Mouse (Mus musculus): Measurements from ENCODE around the gene Kbtbd4. TPM values are rescaled to one million over a fixed set of nuclear protein-coding genes. Genes with fewer than 3 reads are reported as not detected.

Kbtbd4 gene
- polyA plus RNA-seq, 1 experiment from 2014 or later = 26.3 TPM

DNA sequence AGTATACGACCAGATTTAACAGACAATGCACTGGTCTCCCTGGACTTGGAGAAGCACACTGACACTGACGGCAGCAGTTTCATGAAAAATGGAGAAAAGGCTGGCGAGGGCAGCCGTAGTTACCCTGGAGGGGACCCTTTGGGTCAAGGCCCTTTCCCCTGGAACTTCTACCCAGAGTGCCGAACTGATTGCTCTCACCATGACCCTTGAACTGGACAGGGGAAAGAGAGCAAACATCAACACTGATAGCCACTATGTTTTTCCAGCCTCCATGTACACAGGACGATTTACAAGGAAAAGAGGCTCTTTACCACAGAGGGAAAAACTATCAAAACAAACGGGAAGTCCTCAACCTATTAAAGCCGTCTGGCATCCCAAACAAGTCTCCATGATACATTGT lies 27.3 kb downstream of the Kbtbd4 start:
- no peak for ATAC-seq (replicated peaks; ENCODE audit: low FRiP score, low TSS enrichment, low read depth)
- H3K9me3 ChIP-seq (ENCODE audit: control insufficient read depth, low read length) = no peaks in the 10 kb centered on the region
- no peak for DNase-seq (ENCODE audit: low spot score)
- H3K4me3 ChIP-seq (ENCODE audit: low read depth, low read length) = no peak overlapping the region
- WGBS = 57% methylated on average over 8 of the region's 8 CpGs
- H3K4me1 ChIP-seq (replicated peaks; ENCODE audit: control insufficient read depth, insufficient read depth, low read length) = no peaks in the 10 kb centered on the region
- no peak overlapping the region for H3K9ac ChIP-seq (ENCODE audit: low read length)
- no peak overlapping the region for H3K27ac ChIP-seq (ENCODE audit: low read depth)
- no peaks in the 10 kb centered on the region for H3K27me3 ChIP-seq (replicated peaks; ENCODE audit: control insufficient read depth, insufficient read depth, low read length)
- no peaks in the 10 kb centered on the region for H3K36me3 ChIP-seq (ENCODE audit: control insufficient read depth, insufficient read depth, low read length)
- no peak overlapping the region for H3K4me2 ChIP-seq (ENCODE audit: low read length)

DNA sequence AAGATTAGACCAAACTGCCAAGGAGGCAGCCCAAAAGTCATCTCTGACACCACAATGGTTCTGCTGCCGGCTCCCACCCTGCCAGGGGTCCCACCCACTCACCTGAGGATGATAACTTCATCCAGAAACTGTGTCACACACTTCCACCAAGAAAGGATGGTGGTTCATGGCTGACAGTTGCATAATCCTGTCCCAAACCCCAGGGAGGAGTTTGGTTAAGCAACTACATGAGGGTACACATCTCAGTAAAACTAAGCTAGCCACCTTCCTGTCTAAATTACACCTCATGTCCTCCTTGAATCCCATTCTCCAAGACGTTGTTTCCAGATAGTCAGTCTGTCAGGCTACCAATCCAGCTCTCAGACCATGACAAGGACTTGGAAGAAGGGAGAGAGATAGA lies 27.7 kb downstream of the Kbtbd4 start:
- ATAC-seq (replicated peaks; ENCODE audit: low FRiP score, low TSS enrichment, low read depth) (no peak), DNase-seq (ENCODE audit: low spot score) (no peak)
- Histone ChIP-seq H3K27me3 (replicated peaks; ENCODE audit: control insufficient read depth, insufficient read depth, low read length) (no peaks in the 10 kb centered on the region), H3K9ac (ENCODE audit: low read length) (no peak overlapping the region), H3K27ac (ENCODE audit: low read depth) (no peak overlapping the region), H3K4me1 (replicated peaks; ENCODE audit: control insufficient read depth, insufficient read depth, low read length) (no peaks in the 10 kb centered on the region), H3K9me3 (ENCODE audit: control insufficient read depth, low read length) (no peaks in the 10 kb centered on the region), H3K4me2 (ENCODE audit: low read length) (no peak overlapping the region), H3K4me3 (ENCODE audit: low read depth, low read length) (no peak overlapping the region), H3K36me3 (ENCODE audit: control insufficient read depth, insufficient read depth, low read length) (no peaks in the 10 kb centered on the region)
- WGBS = 59% methylated on average over 2 of the region's 2 CpGs

DNA sequence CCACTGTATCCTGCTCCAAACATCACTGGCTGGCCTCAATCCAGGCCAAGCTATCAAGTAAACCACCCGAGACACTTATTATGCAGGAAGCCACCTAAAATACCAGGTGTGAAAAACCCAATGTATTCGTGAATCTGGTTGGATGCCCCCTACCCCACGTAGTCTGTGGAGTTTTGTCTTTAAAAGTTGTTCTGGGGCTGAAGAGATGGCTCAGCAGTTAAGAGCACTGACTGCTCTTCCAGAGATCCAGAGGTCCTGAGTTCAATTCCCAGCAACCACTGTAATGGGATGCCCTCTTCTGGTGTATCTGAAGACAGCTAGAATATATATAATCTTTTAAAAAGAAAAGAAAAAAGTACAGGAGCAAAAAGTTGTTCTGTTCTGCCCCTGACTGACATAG lies 33.8 kb downstream of the Kbtbd4 start:
- WGBS = 73% methylated on average over 3 of the region's 3 CpGs
- Histone ChIP-seq H3K9me3 (ENCODE audit: control insufficient read depth, low read length) (no peaks in the 10 kb centered on the region), H3K9ac (ENCODE audit: low read length) (no peak overlapping the region), H3K27ac (ENCODE audit: low read depth) (no peak overlapping the region), H3K27me3 (replicated peaks; ENCODE audit: control insufficient read depth, insufficient read depth, low read length) (no peaks in the 10 kb centered on the region), H3K36me3 (ENCODE audit: control insufficient read depth, insufficient read depth, low read length) (no peaks in the 10 kb centered on the region), H3K4me2 (ENCODE audit: low read length) (no peak overlapping the region), H3K4me3 (ENCODE audit: low read depth, low read length) (no peak overlapping the region), H3K4me1 (replicated peaks; ENCODE audit: control insufficient read depth, insufficient read depth, low read length) (peaks cover 18% of the 10 kb centered on the region)
- ATAC-seq (replicated peaks; ENCODE audit: low FRiP score, low TSS enrichment, low read depth) (no peak), DNase-seq (ENCODE audit: low spot score) (no peak)

DNA sequence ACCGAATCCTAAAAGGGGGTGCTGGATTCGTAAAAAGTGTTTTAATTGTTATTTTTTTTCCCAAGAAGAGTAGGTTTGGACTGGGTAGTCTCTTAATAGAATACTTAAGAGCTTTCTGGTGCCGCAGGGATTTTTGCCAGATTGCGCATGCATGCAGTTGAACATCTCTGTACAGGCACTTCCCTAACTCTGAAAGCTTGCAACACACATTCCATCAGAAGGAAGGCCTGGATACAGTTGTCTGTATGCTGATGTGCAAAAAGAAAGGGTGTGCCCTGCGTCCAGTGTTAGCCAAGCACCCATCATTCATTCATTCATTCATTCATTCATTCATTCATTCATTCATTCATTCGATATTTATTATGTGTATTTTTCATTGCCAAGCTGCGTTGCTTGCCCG lies 35.2 kb downstream of the Kbtbd4 start:
- Histone ChIP-seq H3K36me3 (ENCODE audit: control insufficient read depth, insufficient read depth, low read length) (no peaks in the 10 kb centered on the region), H3K9ac (ENCODE audit: low read length) (peak overlapping the region; percentile 91), H3K27me3 (replicated peaks; ENCODE audit: control insufficient read depth, insufficient read depth, low read length) (no peaks in the 10 kb centered on the region), H3K4me2 (ENCODE audit: low read length) (peak overlapping the region; percentile 62), H3K9me3 (ENCODE audit: control insufficient read depth, low read length) (no peaks in the 10 kb centered on the region), H3K4me1 (replicated peaks; ENCODE audit: control insufficient read depth, insufficient read depth, low read length) (peaks cover 18% of the 10 kb centered on the region), H3K4me3 (ENCODE audit: low read depth, low read length) (peak overlapping the region; percentile 96), H3K27ac (ENCODE audit: low read depth) (peak overlapping the region; percentile 92)
- DNase-seq (ENCODE audit: low spot score) (no peak), ATAC-seq (replicated peaks; ENCODE audit: low FRiP score, low TSS enrichment, low read depth) (peak; percentile 59)
- 44% methylated on average over 8 of the region's 8 CpGs for WGBS

DNA sequence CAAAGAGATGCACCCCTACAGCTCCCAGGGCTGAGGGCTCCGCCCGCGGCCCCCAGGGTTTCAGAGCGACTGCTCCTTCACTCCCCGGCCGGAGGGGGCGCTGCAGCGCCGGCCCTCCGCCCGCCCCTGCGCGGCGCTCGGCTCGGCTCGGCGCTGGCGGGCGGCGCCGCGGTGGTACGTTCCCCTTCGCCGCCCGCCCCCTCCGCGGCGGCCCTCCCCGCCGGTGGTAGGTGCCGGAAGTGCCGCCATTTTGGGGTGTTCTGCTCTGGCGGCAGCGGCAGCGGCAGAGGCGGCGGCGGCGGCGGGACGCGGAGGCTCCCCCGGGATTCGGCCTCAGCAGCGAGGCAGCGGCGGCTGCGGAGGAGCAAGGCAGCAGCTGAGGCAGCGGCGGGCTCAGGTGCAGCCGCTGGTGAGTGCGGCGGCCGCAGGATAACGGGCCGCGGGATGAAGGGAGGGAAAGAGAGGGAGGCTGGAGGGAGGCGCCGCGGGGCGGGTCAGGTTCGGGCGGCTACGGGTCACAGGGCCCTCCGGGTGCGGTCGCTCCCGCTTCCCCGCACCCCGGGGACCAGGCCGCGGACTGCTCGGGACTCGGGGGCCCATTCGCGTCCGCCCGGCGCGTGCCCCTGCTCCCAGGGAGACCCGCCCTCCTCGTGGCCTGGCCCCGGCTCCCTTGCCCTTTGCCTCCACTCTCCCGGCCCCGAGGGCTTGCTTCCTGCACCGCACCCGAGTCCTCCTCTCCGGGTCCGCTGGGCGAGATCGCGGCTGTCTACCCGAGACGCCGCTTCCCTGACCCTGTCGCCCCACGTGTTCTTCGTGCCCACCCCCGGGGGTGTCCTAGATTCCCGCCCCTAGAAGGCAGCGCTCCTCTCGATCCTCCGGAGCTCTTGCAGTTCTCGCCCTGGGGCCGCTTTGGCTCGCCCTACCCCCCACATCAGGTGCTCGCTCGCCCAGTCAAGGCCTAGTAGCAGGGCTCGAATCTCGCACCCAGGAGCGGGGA lies 36.0 kb downstream of the Kbtbd4 start, which contains the start of gene Celf1:
Celf1 (plus strand) TSS at position 150 of the 997 bp plus-strand sequence.
- under 1% methylated on average over 106 of the region's 113 CpGs for WGBS

DNA sequence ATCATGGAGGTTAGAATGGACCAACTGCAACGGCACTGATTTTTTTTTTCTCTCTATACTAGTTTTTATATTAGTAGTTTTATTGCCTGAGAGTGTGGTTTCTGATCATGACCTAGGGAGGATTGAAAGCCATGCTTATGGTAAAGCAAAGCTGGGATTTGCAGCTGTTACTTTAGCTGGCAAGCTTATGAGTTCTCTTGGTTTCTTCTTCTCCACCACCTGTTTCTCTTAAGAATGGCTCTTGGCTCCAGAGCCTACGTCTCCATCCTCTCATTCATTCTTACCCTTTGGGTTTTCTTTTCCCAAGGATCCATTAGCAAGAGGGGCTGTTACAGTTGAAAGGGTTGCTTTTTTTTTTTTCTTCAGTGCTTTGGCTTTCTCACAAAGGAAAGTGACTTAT lies 37.2 kb downstream of the Kbtbd4 start:
- H3K27ac ChIP-seq (ENCODE audit: low read depth) = no peak overlapping the region
- no peak for ATAC-seq (replicated peaks; ENCODE audit: low FRiP score, low TSS enrichment, low read depth)
- no peak overlapping the region; the same call in 1 of the 2 replicates for H3K9ac ChIP-seq (ENCODE audit: low read length)
- H3K27me3 ChIP-seq (replicated peaks; ENCODE audit: control insufficient read depth, insufficient read depth, low read length) = no peaks in the 10 kb centered on the region
- H3K4me1 ChIP-seq (replicated peaks; ENCODE audit: control insufficient read depth, insufficient read depth, low read length) = peaks cover 18% of the 10 kb centered on the region
- 60% methylated on average over 2 of the region's 2 CpGs for WGBS
- no peaks in the 10 kb centered on the region for H3K36me3 ChIP-seq (ENCODE audit: control insufficient read depth, insufficient read depth, low read length)
- DNase-seq (ENCODE audit: low spot score) = no peak
- no peaks in the 10 kb centered on the region for H3K9me3 ChIP-seq (ENCODE audit: control insufficient read depth, low read length)
- peak overlapping the region; percentile 96 for H3K4me3 ChIP-seq (ENCODE audit: low read depth, low read length)
- H3K4me2 ChIP-seq (ENCODE audit: low read length) = peak overlapping the region; percentile 62

More for the DNA sequence above, 36.0 kb downstream of the Kbtbd4 start, which contains the start of gene Celf1:
- H3K36me3 ChIP-seq (ENCODE audit: control insufficient read depth, insufficient read depth, low read length) = no peaks in the 10 kb centered on the region
- peak within 1 kb of the TSS; percentile 96 for H3K4me3 ChIP-seq (ENCODE audit: low read depth, low read length)
- DNase-seq (ENCODE audit: low spot score) = peak; percentile 85
- H3K4me1 ChIP-seq (replicated peaks; ENCODE audit: control insufficient read depth, insufficient read depth, low read length) = peaks cover 18% of the 10 kb centered on the region
- no peaks in the 10 kb centered on the region for H3K27me3 ChIP-seq (replicated peaks; ENCODE audit: control insufficient read depth, insufficient read depth, low read length)
- H3K9me3 ChIP-seq (ENCODE audit: control insufficient read depth, low read length) = no peaks in the 10 kb centered on the region
- H3K9ac ChIP-seq (ENCODE audit: low read length) = peak within 1 kb of the TSS; percentile 91
- H3K4me2 ChIP-seq (ENCODE audit: low read length) = peak within 1 kb of the TSS; percentile 62
- peak; percentile 93 for ATAC-seq (replicated peaks; ENCODE audit: low FRiP score, low TSS enrichment, low read depth)
- H3K27ac ChIP-seq (ENCODE audit: low read depth) = peak within 1 kb of the TSS; percentile 92

DNA sequence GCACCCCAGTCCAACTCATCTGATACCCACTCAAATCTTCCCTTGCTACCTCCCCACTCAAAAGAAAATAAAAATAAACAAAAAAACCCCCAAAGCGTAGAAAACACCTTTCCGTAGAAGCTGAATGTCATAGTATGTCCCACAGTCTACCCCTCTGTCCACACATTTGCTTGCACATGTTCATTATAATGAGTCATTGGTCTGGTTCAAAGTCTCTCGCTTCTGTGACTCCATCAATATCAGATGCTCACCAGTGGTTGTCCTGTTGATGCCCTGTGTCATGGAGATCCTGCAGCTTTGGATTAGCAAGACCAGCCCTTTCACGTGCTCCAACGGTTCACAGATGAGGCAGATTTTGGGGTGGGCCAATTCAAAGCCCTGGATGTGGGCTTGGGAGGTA lies 45.6 kb downstream of the Kbtbd4 start:
- Histone ChIP-seq H3K4me3 (ENCODE audit: low read depth, low read length) (no peak overlapping the region), H3K27ac (ENCODE audit: low read depth) (no peak overlapping the region), H3K4me2 (ENCODE audit: low read length) (no peak overlapping the region), H3K9me3 (ENCODE audit: control insufficient read depth, low read length) (no peaks in the 10 kb centered on the region), H3K27me3 (replicated peaks; ENCODE audit: control insufficient read depth, insufficient read depth, low read length) (no peaks in the 10 kb centered on the region), H3K4me1 (replicated peaks; ENCODE audit: control insufficient read depth, insufficient read depth, low read length) (no peaks in the 10 kb centered on the region), H3K9ac (ENCODE audit: low read length) (no peak overlapping the region), H3K36me3 (ENCODE audit: control insufficient read depth, insufficient read depth, low read length) (0 out of 2 replicates have a peak, but pooled peaks cover 6% of the 10 kb centered on the region)
- no peak for DNase-seq (ENCODE audit: low spot score)
- no peak for ATAC-seq (replicated peaks; ENCODE audit: low FRiP score, low TSS enrichment, low read depth)
- WGBS = 85% methylated on average over 5 of the region's 5 CpGs

DNA sequence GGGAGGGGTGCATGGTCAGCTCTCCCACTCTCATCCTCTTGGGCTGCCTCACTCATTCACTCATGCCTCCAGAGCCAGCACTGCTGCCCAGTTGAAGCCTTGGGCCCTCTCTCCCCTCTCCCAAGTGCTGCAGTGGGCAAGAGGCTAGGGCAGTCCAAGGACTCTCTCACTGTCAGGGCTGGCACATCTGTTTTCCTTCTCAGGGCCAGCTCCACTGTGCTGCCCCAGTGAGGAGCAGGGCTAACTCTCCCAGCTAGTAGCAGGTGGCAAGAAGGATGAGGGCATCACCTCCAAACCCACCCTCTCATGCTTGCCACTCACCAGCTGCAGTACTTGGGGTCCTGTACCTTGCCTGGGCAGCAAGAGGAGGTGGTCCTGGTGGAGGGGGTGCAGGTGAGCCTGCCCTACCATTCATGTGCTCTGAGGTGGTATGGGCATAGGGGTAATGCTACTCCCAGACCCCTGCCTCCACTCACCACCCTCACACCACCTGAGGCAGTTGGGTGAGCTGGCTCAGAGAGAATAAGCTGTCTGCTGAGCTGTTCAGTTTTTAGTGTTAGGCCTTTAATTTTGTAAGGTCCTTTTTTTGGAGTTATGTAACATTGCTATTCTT lies 46.1 kb downstream of the Kbtbd4 start:
- 0 out of 2 replicates have a peak, but pooled peaks have one; percentile 43 for ATAC-seq (replicated peaks; ENCODE audit: low FRiP score, low TSS enrichment, low read depth)
- DNase-seq (ENCODE audit: low spot score) = no peak
- no peaks in the 10 kb centered on the region for H3K27me3 ChIP-seq (replicated peaks; ENCODE audit: control insufficient read depth, insufficient read depth, low read length)
- no peak overlapping the region for H3K9ac ChIP-seq (ENCODE audit: low read length)
- no peak overlapping the region for H3K4me2 ChIP-seq (ENCODE audit: low read length)
- H3K27ac ChIP-seq (ENCODE audit: low read depth) = no peak overlapping the region
- 0 out of 2 replicates have a peak, but pooled peaks cover 10% of the 10 kb centered on the region for H3K36me3 ChIP-seq (ENCODE audit: control insufficient read depth, insufficient read depth, low read length)
- H3K4me3 ChIP-seq (ENCODE audit: low read depth, low read length) = no peak overlapping the region
- no peaks in the 10 kb centered on the region for H3K9me3 ChIP-seq (ENCODE audit: control insufficient read depth, low read length)
- H3K4me1 ChIP-seq (replicated peaks; ENCODE audit: control insufficient read depth, insufficient read depth, low read length) = no peaks in the 10 kb centered on the region
